Mouse (Mus musculus) cerebellum, adult 2 months (tissue): ENCODE data around the gene Svs1. TPM values are rescaled to one million over a fixed set of nuclear protein-coding genes. Genes with fewer than 3 reads are reported as not detected.

Experiments used
- DNase-seq, 2 experiments: peaks; one replicate each; pipeline ENCODE4 v3.0.0; 2021
- H3K27ac ChIP-seq: fragments of 200-500 bp; 2 replicates; pipeline ENCODE4 v1.5.1; 2012; ENCODE audit warnings: low read length, control low read depth, inconsistent platforms; ENCODE audit not compliant: insufficient read depth
- H3K27me3 ChIP-seq: fragments of 200-500 bp; 2 replicates; pipeline ENCODE4 v1.6.1; 2012; ENCODE audit warnings: inconsistent platforms, mild to moderate bottlenecking, low read length, moderate library complexity; ENCODE audit not compliant: control insufficient read depth, insufficient read depth
- H3K4me1 ChIP-seq: fragments of 200-500 bp; 2 replicates; pipeline ENCODE4 v1.6.1; 2011; ENCODE audit warnings: low read length; ENCODE audit not compliant: control insufficient read depth, insufficient read depth
- H3K4me3 ChIP-seq: fragments of 200-500 bp; replicated peaks from 2 replicates; pipeline ENCODE3; 2011; ENCODE audit warnings: mild to moderate bottlenecking, low read depth, low read length, control low read depth; ENCODE audit not compliant: insufficient read depth
- CTCF ChIP-seq: fragments of 200-500 bp; IDR thresholded peaks from 2 replicates; pipeline ENCODE4 v1.5.1; 2011; ENCODE audit warnings: low read depth, mild to moderate bottlenecking, control low read depth, low read length, moderate library complexity, borderline replicate concordance; ENCODE audit not compliant: insufficient read depth
- POLR2A ChIP-seq: fragments of 200-500 bp; IDR thresholded peaks from 2 replicates; pipeline ENCODE4 v1.6.1; 2011; ENCODE audit warnings: low read length, control low read depth, borderline replicate concordance; ENCODE audit not compliant: insufficient read depth
- WGBS: fragments of 180-500 bp; shearing (Covaris S2); methylation state at CpG from one replicate; pipeline ENCODE4 v1.1.7; 2018; 5-methylcytosine and 5-hydroxymethylcytosine counted together
- polyA plus RNA-seq: library from polyadenylated mRNA; depleted of rRNA; stranded (reverse); fragments of >200 nt; gene quantifications from 2 replicates; pipeline ENCODE4 v1.2.3, GENCODE M21; 2012

Gene Svs1
- polyA plus RNA-seq, 1 experiment, result not detected

DNA sequence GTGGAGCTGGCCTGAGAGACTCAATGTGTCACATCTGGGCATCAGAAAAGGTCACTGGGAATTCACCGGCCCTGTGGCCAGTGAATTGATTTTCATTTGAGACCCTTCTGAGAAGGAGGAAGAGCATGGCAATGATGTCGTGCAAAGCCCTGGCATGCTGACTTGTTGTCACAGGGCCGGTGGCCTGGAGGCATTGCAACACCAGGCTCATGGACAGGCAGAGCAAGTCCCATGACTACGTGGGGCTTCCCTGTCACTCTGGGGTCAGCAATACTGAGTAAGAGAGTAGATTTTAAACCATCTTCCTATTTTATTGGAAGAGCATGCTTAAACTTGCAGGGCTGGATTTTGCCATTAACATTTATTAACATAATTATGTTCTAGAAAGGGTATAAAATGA, 26.4 kb downstream of the Svs1 start:
- DNase-seq, result no peak
- 78% methylated on average over 4 of the region's 4 CpGs for WGBS
- Histone ChIP-seq H3K27ac (no peak overlapping the region), H3K4me3 (no peak overlapping the region), H3K4me1 (no peaks in the 10 kb centered on the region), H3K27me3 (no peaks in the 10 kb centered on the region; the same call in 1 of the 2 replicates)
- TF ChIP-seq POLR2A (no peak), CTCF (no peak)

DNA sequence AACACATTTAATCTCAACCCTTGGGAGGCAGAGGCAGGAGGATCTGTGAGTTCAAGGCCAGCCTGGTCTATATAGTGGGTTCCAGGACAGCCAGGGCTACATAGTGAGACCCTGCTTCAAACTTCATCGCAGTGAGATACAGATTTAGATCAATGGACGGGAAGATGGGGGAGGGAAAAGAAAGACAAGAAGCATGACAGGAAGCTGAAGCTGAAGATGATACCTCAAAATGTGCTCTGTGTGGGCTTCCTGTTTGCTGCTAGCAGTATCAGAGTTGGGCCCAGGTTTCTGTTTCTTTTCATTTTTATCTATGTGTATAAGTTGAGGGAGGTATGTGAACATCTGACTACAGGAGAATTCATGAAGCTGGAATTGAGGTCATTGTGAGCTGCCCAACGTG, 26.8 kb downstream of the Svs1 start:
- WGBS, result 86% methylated on average over 3 of the region's 3 CpGs
- H3K27me3 ChIP-seq, result no peaks in the 10 kb centered on the region; the same call in 1 of the 2 replicates
- H3K4me1 ChIP-seq, result no peaks in the 10 kb centered on the region
- no peak for DNase-seq
- no peak overlapping the region for H3K27ac ChIP-seq
- H3K4me3 ChIP-seq, result no peak overlapping the region
- TF ChIP-seq POLR2A (no peak), CTCF (no peak)

DNA sequence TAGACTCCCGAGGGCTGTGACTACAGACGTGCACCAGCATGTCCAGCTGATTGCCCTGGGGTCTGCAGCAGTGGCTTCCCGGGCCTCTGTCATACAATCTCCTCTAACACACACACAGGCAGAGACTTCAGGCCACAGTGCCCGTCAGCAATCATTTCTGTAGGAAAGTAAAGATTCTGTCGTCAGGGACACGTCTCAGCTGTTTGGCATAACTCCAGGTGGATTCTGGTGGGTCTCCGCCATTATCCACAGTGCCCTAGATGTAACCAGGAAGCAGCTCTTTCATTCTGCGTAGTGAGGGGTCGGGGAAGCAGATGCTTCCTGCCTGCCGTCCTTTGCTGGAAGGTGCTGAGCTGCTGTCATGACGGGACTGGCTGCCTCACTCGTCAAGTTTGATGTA, 30.5 kb downstream of the Svs1 start:
- H3K4me1 ChIP-seq, result no peaks in the 10 kb centered on the region
- H3K27me3 ChIP-seq, result no peaks in the 10 kb centered on the region
- WGBS, result 32% methylated on average over 12 of the region's 12 CpGs
- H3K27ac ChIP-seq, result no peak overlapping the region
- no peak overlapping the region for H3K4me3 ChIP-seq
- DNase-seq, result no peak
- TF ChIP-seq CTCF (no peak), POLR2A (no peak)

DNA sequence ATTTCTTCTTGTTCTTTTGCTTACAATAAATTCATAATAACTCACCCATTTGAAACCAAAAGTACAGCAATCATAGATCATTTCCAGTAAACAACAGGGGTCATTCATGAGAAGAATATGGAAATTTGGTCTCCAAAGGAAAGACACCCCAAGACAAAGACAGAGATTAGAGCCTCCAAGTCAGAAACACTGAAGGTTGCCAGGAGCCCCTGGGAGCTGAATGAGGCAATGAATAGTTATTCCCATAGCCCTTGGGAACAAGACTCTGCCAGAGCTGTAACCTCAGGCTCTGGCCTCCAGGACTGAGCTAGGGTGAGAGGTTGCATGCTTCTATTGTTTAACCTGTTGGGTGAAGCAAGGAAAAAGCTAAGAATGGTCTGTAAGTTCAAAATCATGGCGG, 32.7 kb downstream of the Svs1 start:
- no peaks in the 10 kb centered on the region for H3K4me1 ChIP-seq
- DNase-seq, result no peak
- TF ChIP-seq CTCF, result no peak
- TF ChIP-seq POLR2A, result no peak
- no peak overlapping the region for H3K27ac ChIP-seq
- no peaks in the 10 kb centered on the region for H3K27me3 ChIP-seq
- 89% methylated on average over 1 of the region's 1 CpGs for WGBS
- H3K4me3 ChIP-seq, result no peak overlapping the region

DNA sequence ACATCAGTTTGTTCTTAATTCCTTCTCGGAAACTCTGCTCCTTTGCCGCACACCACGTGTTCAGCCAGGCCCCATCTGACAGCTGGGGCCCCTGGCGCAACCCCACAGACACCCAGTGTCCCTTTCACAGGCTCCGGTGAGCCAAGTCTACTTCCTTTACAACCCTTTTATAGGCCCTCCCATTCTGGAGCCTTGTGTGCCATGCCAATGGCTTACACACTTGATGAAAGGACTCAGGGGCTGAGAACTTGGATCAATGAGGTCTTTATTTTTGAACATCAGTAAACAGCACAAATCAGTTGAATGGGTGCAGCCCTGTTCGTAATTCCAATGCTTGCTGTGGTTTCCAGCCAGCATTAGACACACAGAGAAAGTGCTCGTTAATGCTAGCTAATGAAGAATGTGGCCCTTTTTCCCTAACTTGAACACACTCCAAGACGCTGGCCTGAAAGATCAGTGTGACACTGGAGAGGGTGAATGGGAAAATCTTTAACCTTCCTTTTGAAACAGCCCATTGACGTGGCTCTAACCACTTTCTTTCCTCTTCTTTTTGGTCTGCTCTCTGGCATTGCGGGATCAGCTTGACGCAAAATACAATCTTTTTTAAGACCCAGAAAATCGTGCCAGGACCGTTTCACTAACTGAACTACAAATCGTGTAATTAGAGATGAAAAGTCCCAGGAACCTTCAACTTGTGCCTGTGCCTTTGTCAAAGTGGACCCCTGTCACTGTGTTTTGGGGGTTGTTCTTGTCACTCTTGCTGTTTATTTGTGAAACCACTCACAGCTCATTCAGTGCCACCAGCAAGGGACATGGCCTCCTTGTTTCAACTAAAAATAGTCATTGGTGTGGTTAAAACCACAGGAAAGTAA, 34.7 kb downstream of the Svs1 start:
- 45% methylated on average over 14 of the region's 14 CpGs for WGBS
- Histone ChIP-seq H3K27ac (peak overlapping the region; percentile 15; the same call in 1 of the 2 replicates), H3K4me3 (no peak overlapping the region), H3K27me3 (no peaks in the 10 kb centered on the region), H3K4me1 (no peaks in the 10 kb centered on the region)
- peak in 1 of 2 experiments; percentile 35 for DNase-seq
- TF ChIP-seq CTCF, result no peak
- no peak for TF ChIP-seq POLR2A

DNA sequence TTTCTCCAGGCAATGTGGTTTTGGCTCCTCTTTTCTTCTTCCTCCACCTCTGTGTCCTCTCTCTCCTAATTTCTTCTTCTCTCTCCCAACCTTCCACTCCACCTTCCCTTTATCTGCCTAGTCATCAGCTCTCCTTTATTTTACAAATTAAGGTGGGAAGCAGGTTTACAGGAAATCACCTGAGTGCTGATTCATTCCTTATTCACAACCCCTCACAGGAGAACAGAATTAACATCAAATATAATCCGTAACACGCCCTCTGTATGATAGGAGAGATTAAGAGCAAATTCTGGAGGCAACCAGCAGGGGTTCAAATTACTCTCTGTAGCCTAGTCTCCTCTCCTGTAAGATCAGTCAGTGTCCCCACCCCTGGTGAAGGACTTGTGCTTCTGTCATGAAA, 35.7 kb downstream of the Svs1 start:
- Histone ChIP-seq H3K4me1 (no peaks in the 10 kb centered on the region), H3K27ac (no peak overlapping the region), H3K27me3 (no peaks in the 10 kb centered on the region), H3K4me3 (no peak overlapping the region)
- 94% methylated on average over 2 of the region's 2 CpGs for WGBS
- DNase-seq, result no peak
- TF ChIP-seq POLR2A, result no peak
- TF ChIP-seq CTCF, result no peak

DNA sequence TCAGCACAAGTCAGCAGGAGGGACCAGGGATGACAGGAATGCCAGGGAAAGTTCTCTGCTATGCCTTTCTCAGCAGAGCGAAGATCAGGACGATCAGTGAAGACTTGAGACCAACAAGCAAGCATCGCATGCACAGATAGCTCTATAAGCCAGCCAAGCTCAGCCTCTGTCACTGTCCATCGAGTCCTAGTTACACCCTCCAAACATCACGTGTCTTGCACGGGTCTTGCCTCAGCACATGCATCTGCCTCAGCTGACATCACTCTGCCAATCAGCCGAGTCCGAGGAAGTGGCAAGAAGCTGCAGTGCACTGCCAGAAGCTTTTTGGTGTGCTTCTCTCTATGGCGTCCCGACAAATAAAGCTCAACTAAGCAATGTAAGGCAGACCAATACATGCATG, 36.7 kb downstream of the Svs1 start:
- DNase-seq, result no peak
- Histone ChIP-seq H3K4me3 (no peak overlapping the region), H3K4me1 (no peaks in the 10 kb centered on the region), H3K27ac (no peak overlapping the region), H3K27me3 (no peaks in the 10 kb centered on the region)
- WGBS, result 77% methylated on average over 10 of the region's 10 CpGs
- no peak for TF ChIP-seq CTCF
- no peak for TF ChIP-seq POLR2A

DNA sequence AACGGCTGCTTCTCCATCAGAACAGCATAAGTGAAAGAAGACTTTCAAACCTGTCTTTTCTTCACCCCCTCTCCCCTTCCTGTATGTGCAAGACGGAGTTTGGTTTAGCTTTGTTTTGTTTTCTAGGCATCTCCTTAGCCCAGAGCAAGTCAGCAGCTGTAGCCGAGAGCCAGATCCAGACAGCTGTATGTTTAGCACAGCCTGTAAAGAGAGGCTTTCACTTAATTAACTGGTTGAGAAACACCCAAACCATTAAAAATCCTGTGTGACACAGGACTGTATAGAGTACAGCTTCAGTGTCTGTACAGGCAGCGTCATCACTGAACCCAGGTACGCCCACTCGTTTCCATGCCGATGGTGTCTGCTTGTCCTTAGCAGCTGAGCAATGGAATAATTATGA, 38.6 kb downstream of the Svs1 start:
- WGBS, result 91% methylated on average over 7 of the region's 7 CpGs
- Histone ChIP-seq H3K27me3 (no peaks in the 10 kb centered on the region), H3K27ac (no peak overlapping the region), H3K4me1 (no peaks in the 10 kb centered on the region), H3K4me3 (no peak overlapping the region)
- no peak for DNase-seq
- TF ChIP-seq CTCF (no peak), POLR2A (no peak)
